Mouse (Mus musculus) lung, embryonic 15.5 days (tissue): Measurements from ENCODE around the gene Mme. TPM values are rescaled to one million over a fixed set of nuclear protein-coding genes. Genes with fewer than 3 reads are reported as not detected.

Source experiments
- ATAC-seq: fragments of 200-750 bp; cut with Nextera tagmentation; 2 replicates; pipeline ENCODE4 v1.8.0; 2017; ENCODE audit warnings: moderate number of reproducible peaks, borderline replicate concordance; ENCODE audit not compliant: low FRiP score, low TSS enrichment; ENCODE audit errors: extremely low read depth
- H3K27ac ChIP-seq: fragments of 300-500 bp; sonication (generic); 2 replicates; pipeline ENCODE4 v1.5.1; 2015; ENCODE audit warnings: moderate library complexity, mild to moderate bottlenecking, inconsistent platforms
- H3K27me3 ChIP-seq: fragments of 300-500 bp; sonication (generic); 2 replicates; pipeline ENCODE4 v1.6.1; 2015; ENCODE audit warnings: inconsistent platforms
- H3K36me3 ChIP-seq: fragments of 300-500 bp; sonication (generic); 2 replicates; pipeline ENCODE4 v1.6.1; 2015; ENCODE audit warnings: inconsistent platforms
- H3K4me1 ChIP-seq: fragments of 300-500 bp; sonication (generic); 2 replicates; pipeline ENCODE4 v1.6.1; 2015; ENCODE audit warnings: inconsistent platforms
- H3K4me2 ChIP-seq: fragments of 300-500 bp; sonication (generic); 2 replicates; pipeline ENCODE4 v1.6.1; 2015; ENCODE audit warnings: inconsistent platforms, mild to moderate bottlenecking, moderate library complexity
- H3K4me3 ChIP-seq: fragments of 300-500 bp; sonication (generic); 2 replicates; pipeline ENCODE4 v1.5.1; 2015; ENCODE audit warnings: mild to moderate bottlenecking, inconsistent platforms
- H3K9ac ChIP-seq: fragments of 300-500 bp; sonication (generic); 2 replicates; pipeline ENCODE4 v1.6.1; 2015; ENCODE audit warnings: inconsistent platforms
- H3K9me3 ChIP-seq: fragments of 300-500 bp; sonication (generic); 2 replicates; pipeline ENCODE4 v1.6.1; 2016; ENCODE audit warnings: inconsistent platforms
- WGBS: fragments of 180-500 bp; shearing (Covaris S2); methylation state at CpG from one replicate; pipeline ENCODE4 v1.1.7; 2015; 5-methylcytosine and 5-hydroxymethylcytosine counted together
- polyA plus RNA-seq: library from polyadenylated mRNA; unstranded; fragments of >200 nt; fragmentation: Nextera tagmentation; extraction: Ambion mirVana; gene quantifications from 2 replicates; pipeline ENCODE4 v1.2.1, GENCODE M21; 2015

Mme gene
- polyA plus RNA-seq, 1 experiment from 2014 or later = 5.7 TPM

DNA sequence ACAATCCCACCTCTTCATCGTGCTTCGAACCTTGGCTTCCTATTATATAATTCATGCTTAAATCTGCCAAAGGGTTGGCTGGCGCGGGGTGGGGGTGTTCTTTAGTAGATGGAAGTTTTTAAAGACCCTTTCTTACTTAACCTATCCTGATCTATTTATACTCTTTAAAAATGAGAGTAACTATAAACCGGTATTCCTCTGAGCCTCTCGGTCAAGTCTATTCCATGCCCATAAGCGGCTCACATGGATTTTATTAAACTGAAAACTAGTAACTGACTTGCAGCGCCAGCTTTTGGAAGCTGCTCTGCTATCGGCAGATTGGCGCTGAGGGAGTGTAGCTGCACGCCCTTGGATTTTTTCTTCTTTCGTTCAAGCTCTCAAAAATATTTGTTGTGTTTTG lies 55.1 kb downstream of the Mme start:
- Histone ChIP-seq H3K27ac (no peak overlapping the region), H3K4me3 (peak overlapping the region; percentile 66), H3K36me3 (no peaks in the 10 kb centered on the region), H3K4me1 (0 out of 2 replicates have a peak, but pooled peaks cover 3% of the 10 kb centered on the region), H3K4me2 (peak overlapping the region; percentile 99), H3K27me3 (peaks cover 15% of the 10 kb centered on the region; the same call in 1 of the 2 replicates), H3K9me3 (no peaks in the 10 kb centered on the region), H3K9ac (no peak overlapping the region)
- WGBS = 7% methylated on average over 12 of the region's 12 CpGs
- ATAC-seq = no peak

DNA sequence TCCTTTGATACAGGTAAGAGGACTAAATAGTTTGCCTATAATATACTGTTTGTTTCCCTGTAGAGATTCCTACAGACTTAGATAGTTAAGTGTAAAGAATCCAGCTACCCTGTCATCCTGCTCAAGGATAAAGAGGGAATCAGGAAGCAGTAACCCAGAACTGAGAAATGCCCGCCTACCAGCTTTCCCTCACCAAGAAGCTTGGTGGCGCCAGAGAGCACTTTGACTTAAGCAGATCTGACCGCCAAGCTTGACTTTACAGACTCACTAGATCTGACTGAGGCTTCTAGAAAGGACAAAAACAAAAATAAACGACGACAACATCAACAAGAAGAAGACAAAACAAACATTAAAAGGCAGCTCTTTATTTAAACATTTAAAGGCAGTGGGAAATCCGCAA lies 56.5 kb downstream of the Mme start:
- no peaks in the 10 kb centered on the region for H3K9me3 ChIP-seq
- peak; percentile 69; the same call in 1 of the 2 replicates for ATAC-seq
- H3K27me3 ChIP-seq = peaks cover 15% of the 10 kb centered on the region; the same call in 1 of the 2 replicates
- no peak overlapping the region for H3K27ac ChIP-seq
- H3K4me3 ChIP-seq = no peak overlapping the region
- H3K36me3 ChIP-seq = no peaks in the 10 kb centered on the region
- 9% methylated on average over 6 of the region's 6 CpGs for WGBS
- no peak overlapping the region for H3K9ac ChIP-seq
- H3K4me2 ChIP-seq = no peak overlapping the region
- 0 out of 2 replicates have a peak, but pooled peaks cover 2% of the 10 kb centered on the region for H3K4me1 ChIP-seq

DNA sequence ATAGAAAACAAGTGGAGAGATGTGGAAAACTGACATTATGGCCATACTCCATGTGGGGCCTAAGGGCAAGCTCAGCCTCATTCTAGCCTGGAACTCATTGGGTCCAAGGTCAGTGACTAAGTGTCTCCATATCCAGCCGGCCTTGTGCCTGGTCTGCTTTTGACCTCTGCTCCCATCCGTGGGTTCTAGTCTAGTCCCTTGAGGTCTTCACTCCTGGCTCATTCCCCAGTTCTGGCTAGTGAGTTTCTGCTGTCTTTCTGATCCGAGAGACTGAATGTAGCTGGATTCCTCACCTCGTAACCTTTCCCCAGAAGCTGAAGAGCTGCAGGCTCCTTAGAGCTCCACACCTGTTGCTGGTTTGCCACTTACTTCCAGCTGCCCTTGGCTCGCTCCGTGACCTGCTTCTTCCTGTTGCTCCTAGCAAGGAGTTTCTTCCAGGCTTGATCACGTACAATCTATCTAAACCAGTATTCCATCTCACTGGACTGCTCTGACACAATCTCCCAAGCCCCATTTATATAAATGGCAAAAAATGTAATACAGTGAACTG lies 73.9 kb downstream of the Mme start:
- Histone ChIP-seq H3K9ac (no peak overlapping the region), H3K4me3 (no peak overlapping the region), H3K9me3 (no peaks in the 10 kb centered on the region), H3K27me3 (no peaks in the 10 kb centered on the region), H3K4me1 (no peaks in the 10 kb centered on the region), H3K36me3 (no peaks in the 10 kb centered on the region), H3K4me2 (no peak overlapping the region), H3K27ac (no peak overlapping the region)
- no peak for ATAC-seq
- WGBS = 78% methylated on average over 7 of the region's 7 CpGs

DNA sequence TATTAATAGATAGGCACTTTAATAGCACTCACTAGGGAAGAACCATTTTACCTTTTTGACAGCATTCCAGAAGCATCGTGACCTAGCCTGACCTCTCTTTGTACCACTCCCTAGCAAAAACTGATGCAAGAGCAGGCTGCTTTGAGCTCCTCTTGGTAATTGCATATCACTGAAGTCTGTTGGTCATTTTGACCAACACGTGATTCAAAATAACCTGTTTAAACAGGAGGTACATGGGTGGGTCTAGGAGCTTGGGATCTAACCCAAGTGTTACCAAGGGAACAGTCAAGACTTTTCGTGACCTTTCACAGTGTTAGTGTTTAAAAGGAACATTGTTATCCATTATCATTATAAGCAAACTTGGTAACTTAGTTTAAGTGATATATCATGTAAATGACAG lies 76.2 kb downstream of the Mme start:
- no peaks in the 10 kb centered on the region for H3K36me3 ChIP-seq
- no peaks in the 10 kb centered on the region for H3K27me3 ChIP-seq
- H3K9ac ChIP-seq = no peak overlapping the region
- no peaks in the 10 kb centered on the region for H3K9me3 ChIP-seq
- ATAC-seq = no peak
- no peak overlapping the region for H3K4me3 ChIP-seq
- H3K4me1 ChIP-seq = no peaks in the 10 kb centered on the region
- no peak overlapping the region for H3K4me2 ChIP-seq
- no peak overlapping the region for H3K27ac ChIP-seq
- 63% methylated on average over 3 of the region's 3 CpGs for WGBS

DNA sequence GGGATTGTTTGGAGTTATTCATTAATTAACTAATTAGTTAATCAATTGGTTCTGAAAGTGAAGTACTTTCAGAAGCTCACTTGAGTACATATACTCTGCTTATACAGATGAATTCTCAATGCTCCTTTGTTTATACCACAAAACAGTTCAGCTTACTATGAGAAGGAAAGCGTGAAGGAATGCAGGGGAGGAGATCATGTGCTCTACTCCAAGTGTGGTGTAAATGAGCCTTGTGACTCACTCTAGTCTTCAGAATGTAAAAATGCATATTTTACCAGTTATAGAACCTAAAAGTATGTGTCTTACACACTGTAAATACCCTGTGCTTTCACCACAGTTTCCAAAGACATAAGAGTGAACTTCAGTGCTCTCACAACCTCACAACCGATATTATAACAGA lies 84.3 kb downstream of the Mme start:
- no peak overlapping the region for H3K27ac ChIP-seq
- H3K36me3 ChIP-seq = no peaks in the 10 kb centered on the region
- no peak for ATAC-seq

DNA sequence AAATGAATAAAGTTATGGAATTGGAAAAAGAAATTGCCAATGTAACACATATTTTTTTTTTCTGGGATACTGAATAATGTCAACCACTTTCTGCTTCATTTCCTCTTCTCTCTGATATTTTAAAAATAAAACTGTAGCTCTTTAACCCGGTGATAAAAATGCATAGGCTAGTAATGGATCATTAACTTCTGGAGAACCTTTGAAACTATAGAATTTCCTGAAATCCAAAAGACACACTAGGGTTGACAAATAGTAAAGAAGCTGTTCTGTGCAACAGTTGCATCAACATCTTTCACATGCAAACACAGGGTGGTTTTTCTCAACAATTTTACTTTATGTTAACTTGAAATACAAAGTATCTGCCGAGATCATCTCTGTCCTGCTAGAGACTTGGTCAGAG lies 98.8 kb downstream of the Mme start:
- H3K4me1 ChIP-seq = no peaks in the 10 kb centered on the region
- H3K27ac ChIP-seq = no peak overlapping the region
- no peak overlapping the region for H3K4me3 ChIP-seq
- no peaks in the 10 kb centered on the region for H3K9me3 ChIP-seq
- no peaks in the 10 kb centered on the region for H3K36me3 ChIP-seq
- no peak for ATAC-seq
- H3K27me3 ChIP-seq = no peaks in the 10 kb centered on the region
- H3K4me2 ChIP-seq = no peak overlapping the region
- 64% methylated on average over 2 of the region's 2 CpGs for WGBS
- no peak overlapping the region for H3K9ac ChIP-seq

More for the DNA sequence above, 84.3 kb downstream of the Mme start:
- H3K4me3 ChIP-seq = no peak overlapping the region
- H3K9me3 ChIP-seq = no peaks in the 10 kb centered on the region
- 80% methylated on average over 2 of the region's 2 CpGs for whole genome bisulfite sequencing
- no peaks in the 10 kb centered on the region for H3K4me1 ChIP-seq
- no peak overlapping the region for H3K4me2 ChIP-seq
- no peaks in the 10 kb centered on the region for H3K27me3 ChIP-seq
- H3K9ac ChIP-seq = no peak overlapping the region

DNA sequence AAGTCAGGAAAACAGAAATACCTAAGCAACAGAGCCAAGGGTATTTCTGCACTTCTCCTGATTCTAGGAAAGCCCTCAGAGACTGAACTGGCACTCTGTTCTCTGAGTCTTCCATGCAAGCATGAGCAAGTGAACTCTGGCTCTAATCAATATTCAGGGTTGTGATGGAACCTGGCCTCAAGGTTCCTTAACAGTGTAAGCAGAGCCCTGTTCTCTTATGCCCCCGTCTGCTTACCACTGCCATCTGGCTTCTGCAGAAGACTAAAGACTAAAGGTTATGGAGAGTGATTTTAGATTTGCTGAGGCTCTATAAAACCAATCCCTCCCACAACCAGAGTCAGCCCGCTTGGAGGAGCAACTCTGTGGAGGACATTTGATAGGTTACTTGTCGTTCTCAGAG lies 99.2 kb downstream of the Mme start:
- no peak overlapping the region for H3K9ac ChIP-seq
- H3K36me3 ChIP-seq = no peaks in the 10 kb centered on the region
- H3K27ac ChIP-seq = no peak overlapping the region
- no peak for ATAC-seq
- no peaks in the 10 kb centered on the region for H3K27me3 ChIP-seq
- H3K9me3 ChIP-seq = no peaks in the 10 kb centered on the region
- no peak overlapping the region for H3K4me2 ChIP-seq
- no peaks in the 10 kb centered on the region for H3K4me1 ChIP-seq
- 71% methylated on average over 3 of the region's 3 CpGs for WGBS
- no peak overlapping the region for H3K4me3 ChIP-seq

DNA sequence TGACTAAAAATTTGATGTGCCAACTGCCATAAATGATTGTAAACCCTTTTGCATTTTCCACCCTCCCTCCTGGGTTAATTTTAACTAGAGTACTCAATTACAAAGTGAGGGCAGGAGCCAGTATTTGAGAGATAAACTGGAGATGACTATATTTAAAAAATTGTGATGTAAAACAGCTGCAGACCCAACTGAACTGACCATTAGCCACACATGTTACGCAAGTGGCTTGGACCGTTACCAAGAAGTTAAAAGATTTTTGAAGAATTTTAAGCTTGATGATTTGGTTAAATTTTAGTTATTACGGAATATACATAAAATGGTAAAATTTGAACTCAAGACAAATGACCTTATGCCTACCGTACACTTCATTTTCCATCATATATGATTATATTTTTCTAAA lies 100.1 kb downstream of the Mme start:
- no peak overlapping the region for H3K27ac ChIP-seq
- WGBS = 78% methylated on average over 4 of the region's 4 CpGs
- H3K4me3 ChIP-seq = no peak overlapping the region
- ATAC-seq = no peak
- no peaks in the 10 kb centered on the region for H3K9me3 ChIP-seq
- H3K36me3 ChIP-seq = no peaks in the 10 kb centered on the region
- no peak overlapping the region for H3K9ac ChIP-seq
- H3K4me2 ChIP-seq = no peak overlapping the region
- H3K4me1 ChIP-seq = no peaks in the 10 kb centered on the region
- no peaks in the 10 kb centered on the region for H3K27me3 ChIP-seq

DNA sequence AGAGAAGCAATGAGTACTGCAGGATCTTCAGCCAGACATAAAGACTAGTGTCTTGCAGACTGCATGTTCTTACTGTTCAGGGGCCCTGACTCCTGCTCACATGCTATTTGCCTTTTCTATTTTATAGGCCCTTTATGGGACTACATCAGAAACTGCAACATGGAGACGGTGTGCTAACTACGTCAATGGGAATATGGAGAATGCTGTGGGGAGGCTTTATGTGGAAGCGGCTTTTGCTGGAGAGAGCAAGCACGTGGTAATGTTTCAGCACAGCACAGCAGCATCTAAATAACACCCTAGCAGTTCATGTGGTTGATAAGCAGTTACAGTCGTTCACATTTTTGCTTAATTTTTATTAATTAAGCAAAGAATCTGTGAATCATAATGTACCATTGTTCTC lies 103.7 kb downstream of the Mme start:
- ATAC-seq = no peak
- Histone ChIP-seq H3K4me3 (no peak overlapping the region), H3K36me3 (no peaks in the 10 kb centered on the region), H3K27ac (no peak overlapping the region), H3K9me3 (no peaks in the 10 kb centered on the region), H3K4me2 (no peak overlapping the region), H3K27me3 (no peaks in the 10 kb centered on the region), H3K4me1 (no peaks in the 10 kb centered on the region), H3K9ac (no peak overlapping the region)
- 84% methylated on average over 5 of the region's 5 CpGs for WGBS

DNA sequence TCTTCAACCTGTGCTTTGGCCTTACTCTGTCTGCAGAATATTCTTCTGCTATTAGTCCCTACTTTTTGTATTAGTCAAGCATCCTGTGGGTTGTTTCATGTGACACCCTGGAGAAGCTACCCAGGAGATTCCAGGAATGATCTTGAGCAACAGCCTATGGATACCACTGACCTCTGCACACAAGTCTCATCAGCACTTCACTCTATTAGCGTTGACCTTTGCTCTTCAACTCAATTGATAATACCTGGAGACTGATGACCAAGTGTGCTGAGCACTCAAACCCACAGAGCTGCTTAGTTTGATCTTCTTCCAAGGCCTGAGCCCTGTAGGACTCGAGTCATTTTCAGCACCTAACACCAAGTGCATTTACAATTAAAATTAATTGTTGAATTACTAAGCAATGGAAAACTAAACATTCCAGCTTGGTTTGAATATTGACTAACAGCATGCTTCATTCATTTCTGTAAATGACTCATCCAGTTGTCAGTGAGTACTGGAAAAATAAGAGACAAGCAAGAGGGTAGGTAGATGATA lies 107.6 kb downstream of the Mme start:
- Histone ChIP-seq H3K9ac (no peak overlapping the region), H3K9me3 (no peaks in the 10 kb centered on the region), H3K36me3 (no peaks in the 10 kb centered on the region), H3K27me3 (no peaks in the 10 kb centered on the region), H3K4me2 (no peak overlapping the region), H3K4me1 (no peaks in the 10 kb centered on the region), H3K4me3 (no peak overlapping the region), H3K27ac (no peak overlapping the region)
- ATAC-seq = no peak
- 47% methylated on average over 2 of the region's 2 CpGs for WGBS

DNA sequence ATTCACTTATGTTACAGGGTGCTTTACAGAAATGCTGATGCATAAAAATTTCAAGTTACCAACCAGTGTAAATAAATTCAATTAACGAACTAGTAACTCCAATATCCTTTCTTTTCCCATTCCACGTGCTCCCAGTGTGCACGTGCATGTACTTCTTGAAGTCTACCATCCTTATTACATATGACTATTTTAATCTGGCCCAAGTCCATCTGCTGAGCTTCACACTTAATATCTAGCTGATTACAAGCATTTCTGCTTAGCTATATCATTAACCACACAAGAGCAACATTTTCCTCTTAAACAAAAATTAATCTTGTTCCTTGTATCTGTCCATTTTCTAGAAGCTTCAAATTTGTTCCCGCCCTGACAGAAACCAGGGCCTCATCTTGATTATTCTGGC lies 108.9 kb downstream of the Mme start:
- Histone ChIP-seq H3K4me1 (no peaks in the 10 kb centered on the region), H3K4me3 (no peak overlapping the region), H3K27me3 (no peaks in the 10 kb centered on the region), H3K9me3 (no peaks in the 10 kb centered on the region), H3K9ac (no peak overlapping the region), H3K36me3 (no peaks in the 10 kb centered on the region), H3K4me2 (no peak overlapping the region), H3K27ac (no peak overlapping the region)
- WGBS = 79% methylated on average over 4 of the region's 4 CpGs
- no peak for ATAC-seq

DNA sequence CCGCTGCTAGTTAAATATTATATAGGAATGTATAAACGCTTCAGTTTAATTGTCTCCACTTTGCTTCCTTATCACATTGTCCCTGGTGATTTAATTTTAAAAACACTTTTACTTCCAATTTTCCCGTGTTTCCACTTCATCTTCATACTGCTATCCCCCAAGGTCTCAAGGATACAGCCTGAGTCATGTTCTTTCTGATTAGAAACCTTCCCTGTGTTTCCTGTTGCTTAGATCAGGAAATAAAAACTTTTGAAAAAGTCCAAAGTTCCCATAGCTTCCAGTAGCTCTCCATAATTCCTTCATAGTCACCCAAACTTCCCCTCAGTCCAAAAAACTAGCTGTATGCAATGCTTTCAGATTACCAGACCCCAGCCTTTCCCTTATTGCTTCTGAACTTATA lies 109.4 kb downstream of the Mme start:
- 60% methylated on average over 3 of the region's 3 CpGs for WGBS

More for the DNA sequence above, 109.4 kb downstream of the Mme start:
- no peaks in the 10 kb centered on the region for H3K36me3 ChIP-seq
- H3K4me3 ChIP-seq = no peak overlapping the region
- H3K27me3 ChIP-seq = no peaks in the 10 kb centered on the region
- H3K4me2 ChIP-seq = no peak overlapping the region
- no peaks in the 10 kb centered on the region for H3K4me1 ChIP-seq
- ATAC-seq = no peak
- H3K27ac ChIP-seq = no peak overlapping the region
- no peak overlapping the region for H3K9ac ChIP-seq
- H3K9me3 ChIP-seq = no peaks in the 10 kb centered on the region
